Mouse (Mus musculus): ENCODE measurements around the gene Tbc1d16. TPM values are rescaled to one million over a fixed set of nuclear protein-coding genes. Genes with fewer than 3 reads are reported as not detected.

The Tbc1d16 gene
- total RNA-seq, 2 experiments from 2014 or later: 0.84 TPM; not detected in 1

- ATAC-seq (replicated peaks; ENCODE audit: low FRiP score, poor library complexity, severe bottlenecking): no peak
These were observed 17.8 kb downstream of the Tbc1d16 start for GRCm38 (mm10) chr11:119210321-119211100.

- no peak for ATAC-seq (replicated peaks; ENCODE audit: low FRiP score, poor library complexity, severe bottlenecking)
These were observed 18.8 kb downstream of the Tbc1d16 start for GRCm38 (mm10) chr11:119209371-119210025.

- no peak for ATAC-seq (replicated peaks; ENCODE audit: low FRiP score, poor library complexity, severe bottlenecking)
These were observed 19.4 kb downstream of the Tbc1d16 start for GRCm38 (mm10) chr11:119208870-119209370.

DNA sequence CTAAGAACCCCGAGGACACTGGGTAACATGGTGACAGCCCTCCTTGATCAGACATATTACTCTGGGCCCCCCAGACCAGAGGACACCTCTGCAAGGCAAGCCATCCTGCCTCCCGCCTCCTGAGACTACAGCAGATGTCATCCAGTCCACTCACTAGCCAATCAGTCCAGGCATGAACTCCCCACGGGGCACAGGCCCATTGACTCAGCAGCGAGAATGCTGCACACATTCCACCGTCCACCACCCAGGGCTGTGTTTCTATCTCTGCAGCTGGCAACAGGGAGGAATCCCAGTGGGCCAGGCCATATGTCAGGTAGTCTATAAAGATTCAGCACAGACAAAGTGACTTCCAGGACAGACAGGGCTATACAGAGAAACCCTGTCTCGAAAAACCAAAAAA lies 20.3 kb downstream of the Tbc1d16 start:
- no peak for ATAC-seq (replicated peaks; ENCODE audit: low FRiP score, poor library complexity, severe bottlenecking)

DNA sequence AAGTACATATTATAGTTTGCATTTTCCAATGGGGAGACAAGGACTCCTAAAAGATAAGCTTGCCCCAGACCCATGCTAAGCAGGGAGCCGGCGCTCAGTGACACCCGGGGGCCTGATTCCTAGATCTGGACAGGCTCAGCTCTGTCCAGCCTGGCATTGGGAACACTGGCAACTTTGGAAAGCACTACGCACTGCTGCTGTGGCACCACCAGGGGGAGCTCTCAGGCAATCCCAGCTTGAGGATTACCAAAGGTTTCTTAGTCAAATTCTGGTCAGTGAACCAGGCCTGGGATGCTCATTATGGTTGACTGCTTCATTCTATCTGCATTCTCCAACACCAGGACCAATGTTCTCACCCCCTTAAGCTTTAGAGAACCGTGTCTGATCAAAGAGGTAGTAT lies 21.7 kb downstream of the Tbc1d16 start:
- peak; percentile 63 for ATAC-seq (replicated peaks; ENCODE audit: low FRiP score, poor library complexity, severe bottlenecking)

DNA sequence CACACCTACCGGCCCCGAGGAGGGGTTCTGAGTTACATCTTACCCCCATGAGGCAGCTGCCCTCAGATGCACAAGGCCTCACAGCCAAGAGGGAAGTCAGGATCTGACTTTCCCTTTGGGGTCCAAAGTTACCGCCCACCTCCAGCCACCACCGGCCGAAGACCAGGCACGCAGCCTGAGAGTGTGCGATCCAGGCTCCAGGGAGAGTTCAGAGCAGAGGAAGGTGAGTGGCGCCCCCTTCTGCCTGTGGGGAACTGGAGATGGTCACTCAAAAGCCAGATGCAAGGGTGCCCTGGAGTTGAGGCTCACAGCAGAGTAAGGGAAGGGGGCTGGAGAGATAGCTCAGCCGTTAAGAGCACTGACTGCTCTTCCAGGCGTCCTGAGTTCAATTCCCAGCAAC lies 22.6 kb downstream of the Tbc1d16 start:
- no peak for ATAC-seq (replicated peaks; ENCODE audit: low FRiP score, poor library complexity, severe bottlenecking)

DNA sequence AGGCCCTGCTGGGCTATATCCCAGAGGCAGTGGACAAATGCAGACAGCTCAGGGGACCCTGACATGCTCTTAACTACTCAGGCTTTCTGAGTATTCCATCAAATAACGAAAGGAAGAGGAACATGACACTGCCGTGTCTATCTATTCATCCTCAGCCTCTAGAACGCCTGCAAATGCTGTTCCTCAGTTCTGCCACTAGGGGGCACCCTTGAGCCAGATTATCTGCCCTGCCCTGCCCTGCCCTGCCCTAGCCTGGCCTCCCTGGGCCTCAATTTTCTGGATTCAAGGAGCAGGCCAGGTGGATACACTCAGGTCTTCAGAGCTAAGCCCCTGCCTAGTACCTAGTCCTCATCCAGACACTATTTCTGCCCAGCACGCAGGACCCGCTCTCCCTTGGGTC lies 24.9 kb downstream of the Tbc1d16 start:
- 0 out of 2 replicates have a peak, but pooled peaks have one; percentile 26 for ATAC-seq (replicated peaks; ENCODE audit: low FRiP score, poor library complexity, severe bottlenecking)

DNA sequence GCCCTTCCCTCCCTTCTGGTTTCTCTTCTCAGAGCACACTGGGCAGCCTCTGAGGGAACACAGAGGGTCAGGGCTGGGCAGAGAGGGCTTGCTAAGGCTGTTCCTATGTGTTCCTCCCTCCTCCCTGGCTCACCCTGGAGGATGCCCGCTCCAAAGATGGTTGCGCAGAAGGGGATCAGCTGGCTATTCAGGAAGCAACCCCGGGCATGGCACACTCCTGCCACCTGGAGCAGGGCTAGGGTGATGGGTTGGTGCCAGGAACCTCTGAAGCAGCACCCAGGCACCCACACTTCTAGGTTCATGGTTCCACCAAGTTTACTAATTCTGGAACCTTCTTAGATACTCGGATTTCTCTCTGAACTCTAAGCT lies 29.1 kb downstream of the Tbc1d16 start:
- ATAC-seq (replicated peaks; ENCODE audit: low FRiP score, poor library complexity, severe bottlenecking): no peak

- ATAC-seq (replicated peaks; ENCODE audit: low FRiP score, poor library complexity, severe bottlenecking): no peak
These were observed 29.6 kb downstream of the Tbc1d16 start for GRCm38 (mm10) chr11:119198564-119199232.

DNA sequence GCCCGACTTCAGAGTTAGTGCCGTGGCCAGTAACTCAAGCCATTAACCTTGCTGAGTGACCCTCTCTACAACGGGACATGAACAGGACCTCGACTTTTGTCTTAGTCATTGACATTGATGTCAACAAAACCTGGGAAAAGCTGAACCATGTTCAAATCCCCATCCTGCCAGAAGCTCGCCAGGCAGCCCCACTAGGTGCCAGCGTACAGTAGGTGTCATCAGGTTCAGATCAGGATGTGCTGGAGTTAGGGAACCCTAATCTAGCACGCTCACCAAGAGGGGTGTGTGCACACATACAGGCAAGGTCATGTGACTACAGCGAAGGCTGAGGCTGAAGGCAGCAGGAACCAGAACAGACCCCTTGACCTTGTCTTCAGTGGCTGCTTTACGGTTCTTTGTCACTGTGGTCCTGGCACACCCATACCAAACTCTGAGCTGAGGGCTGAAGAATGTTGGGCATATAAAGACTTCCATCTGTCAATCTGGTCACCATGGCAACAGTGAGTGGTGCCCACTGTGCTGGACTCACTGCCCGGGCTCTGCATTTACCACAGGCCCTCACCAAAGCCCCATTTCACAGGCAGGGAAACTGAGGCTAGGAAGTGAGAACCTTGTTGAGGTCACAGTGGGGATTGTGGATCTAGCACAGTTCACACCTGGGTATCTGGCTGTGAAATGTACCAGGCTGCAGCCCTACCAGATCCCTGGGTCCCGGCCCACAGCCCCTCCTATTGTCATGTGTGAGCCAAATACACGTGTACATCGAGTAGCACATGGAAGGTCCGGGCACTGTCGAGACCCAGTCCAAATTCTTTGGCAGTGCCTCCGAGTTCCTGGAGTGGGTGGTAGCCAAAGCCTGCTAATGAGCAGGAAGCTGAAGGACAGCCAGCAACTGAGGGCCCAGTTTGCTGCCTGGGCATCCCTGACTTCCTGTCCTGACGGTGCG lies 30.4 kb downstream of the Tbc1d16 start:
- ATAC-seq (replicated peaks; ENCODE audit: low FRiP score, poor library complexity, severe bottlenecking): no peak

DNA sequence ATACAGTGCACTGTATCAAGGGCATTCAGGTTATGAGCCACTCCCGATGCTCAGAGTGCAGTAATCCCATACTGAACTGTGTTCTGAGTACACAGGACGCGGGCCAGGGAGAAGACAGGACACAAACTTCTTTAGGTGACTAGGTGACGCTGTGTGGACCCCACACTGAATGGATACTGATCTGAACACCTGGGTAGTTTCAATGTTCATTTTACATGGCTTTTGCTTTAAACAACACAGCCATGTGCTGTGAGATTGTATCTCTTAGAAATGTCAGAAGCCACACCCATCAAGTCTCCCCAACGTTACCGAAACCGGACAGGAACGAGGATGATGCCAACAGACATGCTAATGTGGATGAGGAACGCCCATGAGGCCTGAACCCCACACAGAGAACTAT lies 35.7 kb downstream of the Tbc1d16 start:
- ATAC-seq (replicated peaks; ENCODE audit: low FRiP score, poor library complexity, severe bottlenecking): no peak

DNA sequence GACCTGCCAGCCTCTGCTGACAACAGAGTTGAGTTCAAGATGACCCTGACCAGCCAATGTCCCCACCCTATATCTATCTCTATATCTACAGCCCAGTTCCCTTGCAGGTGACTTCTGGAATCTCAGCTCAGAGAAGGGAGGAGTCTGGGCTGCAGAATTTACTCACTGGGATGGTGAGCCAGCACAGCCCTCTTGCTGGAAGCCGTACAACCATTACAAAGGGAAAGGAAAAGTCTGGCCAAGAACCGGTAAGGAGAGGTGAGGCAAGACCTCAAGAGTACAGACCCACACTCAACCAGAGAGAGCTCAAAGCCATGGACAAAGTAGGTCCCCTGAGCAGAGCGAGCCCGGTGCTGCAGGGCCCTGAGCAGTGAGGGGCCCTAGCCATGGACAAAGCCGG lies 36.1 kb downstream of the Tbc1d16 start:
- no peak for ATAC-seq (replicated peaks; ENCODE audit: low FRiP score, poor library complexity, severe bottlenecking)

DNA sequence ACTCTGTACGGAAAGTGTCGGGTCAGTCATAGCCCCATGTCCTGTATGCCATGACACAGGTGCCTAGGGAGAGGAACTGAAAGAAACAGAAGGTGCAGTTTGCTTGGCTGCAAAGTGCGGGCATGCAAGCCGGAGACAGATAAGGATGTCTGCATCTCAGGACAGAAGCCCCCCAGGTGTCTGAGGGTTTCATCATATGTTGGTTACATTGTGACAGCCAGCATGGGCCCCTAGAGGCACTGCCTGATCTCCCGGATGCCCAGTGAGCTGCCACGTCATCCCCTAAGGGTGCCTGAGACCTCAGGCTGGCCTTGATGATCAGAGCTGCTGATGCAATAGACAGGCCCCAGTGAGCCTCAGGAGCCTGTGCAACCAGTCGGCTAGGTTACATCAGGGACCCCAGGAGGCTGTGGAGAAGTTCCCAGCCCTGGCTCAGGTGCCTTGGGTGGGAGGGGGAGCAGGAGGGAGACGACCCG lies 36.7 kb downstream of the Tbc1d16 start:
- no peak for ATAC-seq (replicated peaks; ENCODE audit: low FRiP score, poor library complexity, severe bottlenecking)

DNA sequence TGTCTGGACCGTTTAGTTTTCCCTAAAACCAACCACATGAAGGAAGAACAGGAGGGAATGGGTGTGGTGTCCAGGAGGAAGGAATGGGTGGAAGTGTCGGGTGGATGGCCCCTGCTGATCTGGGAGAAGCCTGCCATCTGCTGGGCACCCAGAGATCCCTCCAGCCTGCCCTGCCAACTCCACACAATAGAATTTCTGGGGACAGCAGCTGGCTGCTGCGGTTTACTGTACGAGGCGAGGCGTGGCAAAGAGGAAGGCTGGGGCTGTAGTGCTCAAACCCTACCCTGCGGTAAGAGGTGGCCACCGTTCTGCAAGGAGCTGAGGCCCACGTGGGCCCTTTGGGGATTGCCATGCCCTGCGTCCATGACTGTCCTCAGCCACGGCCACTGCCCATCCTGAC lies 37.8 kb downstream of the Tbc1d16 start:
- 0 out of 2 replicates have a peak, but pooled peaks have one; percentile 11 for ATAC-seq (replicated peaks; ENCODE audit: low FRiP score, poor library complexity, severe bottlenecking)

- ATAC-seq (replicated peaks; ENCODE audit: low FRiP score, poor library complexity, severe bottlenecking): no peak
These were observed 39.0 kb downstream of the Tbc1d16 start for GRCm38 (mm10) chr11:119189319-119189718.

DNA sequence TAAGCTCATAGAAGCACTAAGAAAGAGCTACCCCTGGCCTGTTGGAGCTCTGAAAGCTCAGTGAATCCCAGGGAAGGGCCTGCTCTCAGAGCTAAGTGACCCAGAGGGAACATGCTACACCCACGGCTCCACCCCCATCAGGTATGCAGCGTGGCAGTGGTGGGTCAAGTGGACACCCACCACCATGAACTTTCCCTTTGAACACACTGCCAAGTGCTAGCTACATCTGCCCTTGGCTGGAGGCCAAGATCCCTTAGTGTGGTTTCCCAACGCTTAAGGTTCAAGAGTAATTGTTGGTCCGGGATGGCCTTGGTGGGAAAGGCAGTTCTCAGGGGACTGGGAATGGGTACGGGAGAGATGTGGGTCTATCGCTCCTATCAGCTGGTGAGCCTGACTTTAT lies 39.9 kb downstream of the Tbc1d16 start:
- ATAC-seq (replicated peaks; ENCODE audit: low FRiP score, poor library complexity, severe bottlenecking): no peak

DNA sequence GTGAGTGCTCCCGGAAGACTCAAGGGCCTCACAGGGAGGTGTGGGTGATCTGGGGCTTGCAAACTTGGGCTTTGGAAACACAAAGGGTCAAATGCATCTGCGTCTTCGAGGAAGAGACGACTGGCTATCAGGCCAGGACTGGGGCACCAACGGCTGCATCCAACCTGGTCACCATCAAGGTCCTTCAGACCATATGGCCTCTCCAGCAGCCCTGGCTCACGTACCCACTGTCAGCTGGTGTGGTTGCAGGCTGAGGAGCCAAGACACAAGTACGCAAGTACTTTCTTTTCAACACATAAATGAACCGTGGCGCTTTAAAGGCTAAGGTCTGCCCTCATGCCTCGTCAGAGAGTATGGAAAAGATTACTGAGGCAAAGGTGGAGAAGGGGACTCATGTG lies 40.5 kb downstream of the Tbc1d16 start:
- no peak for ATAC-seq (replicated peaks; ENCODE audit: low FRiP score, poor library complexity, severe bottlenecking)

- ATAC-seq (replicated peaks; ENCODE audit: low FRiP score, poor library complexity, severe bottlenecking): no peak
These were observed 41.1 kb downstream of the Tbc1d16 start for GRCm38 (mm10) chr11:119186989-119187799.

DNA sequence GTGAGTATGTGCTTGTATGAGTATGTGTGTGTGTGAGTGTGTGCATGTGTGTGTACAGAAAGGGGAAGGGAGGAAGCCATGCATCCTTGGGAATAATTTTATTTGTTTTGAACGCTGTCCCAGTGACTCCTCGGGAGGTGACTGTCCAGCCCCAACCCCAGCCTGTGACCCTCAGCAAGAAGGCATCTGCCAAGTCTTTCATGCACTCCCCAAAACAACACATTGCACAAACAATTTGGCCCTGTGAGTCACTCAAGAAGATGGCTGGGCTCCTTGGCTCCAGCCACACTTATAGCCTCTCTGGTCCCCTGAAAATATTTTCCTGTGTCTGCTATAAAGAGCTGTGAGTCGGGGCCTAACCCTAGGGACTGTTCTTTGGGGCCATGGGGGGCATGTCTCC lies 41.9 kb downstream of the Tbc1d16 start:
- ATAC-seq (replicated peaks; ENCODE audit: low FRiP score, poor library complexity, severe bottlenecking): no peak
